Comparison of ENCODE assay signal across 24 mouse cellular contexts in genomic region chr6:31307899-31308298, GRCm38 (mm10).
DNase-seq lines count a peak whose midpoint lies in the region; ATAC-seq and TF ChIP-seq lines count a peak whose summit lies in the region.
"Had no signal": no experiment of that assay in that cellular context is flagged by ENCODE, and none has a peak within 500 bp of the region (broad histone marks: within the 10 kb centered on the region; RNA-seq: fewer than 3 reads in every experiment).

No protein-coding gene starts in this region.

- no peaks in the 10 kb centered on the region for H3K9me3 ChIP-seq in heart, embryonic 11.5 days (replicated peaks; ENCODE audit: control insufficient read depth, low read length)
- no peaks in the 10 kb centered on the region for H3K9me3 ChIP-seq in ES-Bruce4 (replicated peaks; ENCODE audit: control insufficient read depth, insufficient read depth, low read length, poor library complexity, severe bottlenecking)
- no peaks in the 10 kb centered on the region for H3K9me3 ChIP-seq in forebrain, embryonic 11.5 days (ENCODE audit: control insufficient read depth, low read length)
- no peaks in the 10 kb centered on the region for H3K9me3 ChIP-seq in midbrain, embryonic 15.5 days
- H3K9me3 ChIP-seq: forebrain, embryonic 10.5 days; heart, embryonic 12.5 days; heart, embryonic 15.5 days; hindbrain, embryonic 12.5 days; hindbrain, embryonic 15.5 days had no signal

- H3K4me1 ChIP-seq in heart, embryonic 11.5 days (ENCODE audit: control insufficient read depth, insufficient read depth, low read length) = no peaks in the 10 kb centered on the region
- no peaks in the 10 kb centered on the region for H3K4me1 ChIP-seq in ES-Bruce4 (ENCODE audit: control insufficient read depth, insufficient read depth, low read length)
- H3K4me1 ChIP-seq in forebrain, embryonic 11.5 days (replicated peaks; ENCODE audit: control insufficient read depth, insufficient read depth, low read length) = no peaks in the 10 kb centered on the region
- H3K4me1 ChIP-seq in midbrain, embryonic 15.5 days = no peaks in the 10 kb centered on the region
- H3K4me1 ChIP-seq: forebrain, embryonic 10.5 days; hindbrain, embryonic 12.5 days; hindbrain, embryonic 15.5 days had no signal

- TF ChIP-seq EP300 in ES-Bruce4 (IDR thresholded peaks at IDR 0.05; ENCODE audit: insufficient read depth, low read depth, low read length) = peak; percentile 91

- no peak for ATAC-seq in heart, embryonic 11.5 days (replicated peaks; ENCODE audit: insufficient number of reproducible peaks, low FRiP score, low TSS enrichment)
- no peak for ATAC-seq in forebrain, embryonic 11.5 days (replicated peaks; ENCODE audit: low FRiP score)
- no peak for ATAC-seq in midbrain, embryonic 15.5 days (replicated peaks)
- ATAC-seq: CD4-positive, CD25-positive, alpha-beta regulatory T cell, adult 4 months; forebrain, embryonic 14.5 days; forebrain, postnatal 0 days had no signal

- no peak overlapping the region for H3K27ac ChIP-seq in heart, embryonic 11.5 days (ENCODE audit: low read depth, low read length)
- H3K27ac ChIP-seq in ES-Bruce4 (ENCODE audit: insufficient read depth, low read length) = no peak overlapping the region
- H3K27ac ChIP-seq in forebrain, embryonic 11.5 days (ENCODE audit: low read depth, low read length) = no peak overlapping the region
- no peak overlapping the region for H3K27ac ChIP-seq in midbrain, embryonic 15.5 days
- H3K27ac ChIP-seq: forebrain, embryonic 10.5 days; gastrocnemius, adult 2 months; heart, embryonic 15.5 days; hindbrain, embryonic 12.5 days; hindbrain, embryonic 15.5 days had no signal

- peak; percentile 29 to 58 for DNase-seq in heart, adult 9 months (ENCODE audit: low spot score in 2 of 2)
- peak; percentile 41 to 44 for DNase-seq in kidney, postnatal 36 days
- no peak for DNase-seq in kidney, adult 18-20 months
- peak; percentile 57 for DNase-seq in R1 (ENCODE audit: low read depth, low spot score)
- no peak for DNase-seq in forebrain, embryonic 11.5 days (ENCODE audit: low spot score)
- DNase-seq: adrenal gland, postnatal 10 days; adrenal gland, postnatal 36 days; cerebellum, adult 18-20 months; cerebellum, adult 9-10 months; cerebellum, postnatal 14 days; forebrain, postnatal 0 days; gastrocnemius, adult 2 months; gastrocnemius, postnatal 14 days; heart, postnatal 10 days had no signal

- 19% methylated on average over 4 of the region's 4 CpGs for WGBS in heart, embryonic 11.5 days (ENCODE audit: insufficient replicate concordance)
- WGBS in forebrain, embryonic 11.5 days = 37% methylated on average over 4 of the region's 4 CpGs
- 33% methylated on average over 4 of the region's 4 CpGs for WGBS in midbrain, embryonic 15.5 days

- H3K4me3 ChIP-seq in heart, embryonic 11.5 days (ENCODE audit: low read depth, low read length) = no peak overlapping the region
- no peak overlapping the region for H3K4me3 ChIP-seq in ES-Bruce4 (ENCODE audit: low read depth, low read length)
- H3K4me3 ChIP-seq in forebrain, embryonic 11.5 days (ENCODE audit: low read depth, low read length) = no peak overlapping the region
- no peak overlapping the region for H3K4me3 ChIP-seq in midbrain, embryonic 15.5 days
- H3K4me3 ChIP-seq: forebrain, embryonic 10.5 days; gastrocnemius, adult 2 months; heart, embryonic 12.5 days; heart, embryonic 15.5 days; hindbrain, embryonic 12.5 days; hindbrain, embryonic 15.5 days had no signal

- H3K4me2 ChIP-seq in heart, embryonic 11.5 days = no peak overlapping the region
- H3K4me2 ChIP-seq in forebrain, embryonic 11.5 days (ENCODE audit: low read depth, low read length, severe bottlenecking) = no peak overlapping the region
- no peak overlapping the region for H3K4me2 ChIP-seq in midbrain, embryonic 15.5 days
- H3K4me2 ChIP-seq: heart, embryonic 12.5 days; heart, embryonic 15.5 days; hindbrain, embryonic 12.5 days; hindbrain, embryonic 15.5 days had no signal

- H3K9ac ChIP-seq in heart, embryonic 11.5 days (ENCODE audit: low read depth, low read length) = no peak overlapping the region
- no peak overlapping the region for H3K9ac ChIP-seq in ES-Bruce4 (ENCODE audit: low read depth, poor library complexity, severe bottlenecking)
- no peak overlapping the region for H3K9ac ChIP-seq in forebrain, embryonic 11.5 days (ENCODE audit: low read length)
- H3K9ac ChIP-seq in midbrain, embryonic 15.5 days = no peak overlapping the region
- H3K9ac ChIP-seq: forebrain, postnatal 0 days; heart, embryonic 12.5 days; heart, embryonic 15.5 days; hindbrain, embryonic 12.5 days; hindbrain, embryonic 15.5 days had no signal

- no peak for TF ChIP-seq POLR2A in ES-Bruce4 (IDR thresholded peaks at IDR 0.05; ENCODE audit: insufficient read depth, low read length)

- no peaks in the 10 kb centered on the region for H3K27me3 ChIP-seq in heart, embryonic 11.5 days (ENCODE audit: control insufficient read depth, insufficient read depth, low read length)
- no peaks in the 10 kb centered on the region for H3K27me3 ChIP-seq in ES-Bruce4 (ENCODE audit: control insufficient read depth, insufficient read depth, low read length, poor library complexity, severe bottlenecking)
- no peaks in the 10 kb centered on the region for H3K27me3 ChIP-seq in forebrain, embryonic 11.5 days (ENCODE audit: control insufficient read depth, insufficient read depth, low read length)
- H3K27me3 ChIP-seq in midbrain, embryonic 15.5 days (replicated peaks) = no peaks in the 10 kb centered on the region
- H3K27me3 ChIP-seq: heart, embryonic 12.5 days; heart, embryonic 15.5 days; hindbrain, embryonic 12.5 days; hindbrain, embryonic 15.5 days had no signal

- H3K36me3 ChIP-seq in heart, embryonic 11.5 days (ENCODE audit: control insufficient read depth, insufficient read depth, low read length) = no peaks in the 10 kb centered on the region
- H3K36me3 ChIP-seq in ES-Bruce4 (ENCODE audit: control insufficient read depth, insufficient read depth, low read length, poor library complexity, severe bottlenecking) = no peaks in the 10 kb centered on the region
- H3K36me3 ChIP-seq in forebrain, embryonic 11.5 days (ENCODE audit: control insufficient read depth, insufficient read depth, low read length) = no peaks in the 10 kb centered on the region
- no peaks in the 10 kb centered on the region for H3K36me3 ChIP-seq in midbrain, embryonic 15.5 days (replicated peaks)
- H3K36me3 ChIP-seq: forebrain, embryonic 10.5 days; heart, embryonic 12.5 days; heart, embryonic 15.5 days; hindbrain, embryonic 12.5 days; hindbrain, embryonic 15.5 days had no signal

- no peak for TF ChIP-seq CTCF in ES-Bruce4 (IDR thresholded peaks at IDR 0.05; ENCODE audit: low read depth, low read length)

Comparison
In these comparisons a context has a peak if more than half of its experiments do, and no peak if none do; other contexts are left out.
1. DNase-seq: peak in heart, adult 9 months (2 of 2), kidney, postnatal 36 days (2 of 2) and R1 (single experiment); none in kidney, adult 18-20 months (single experiment) and forebrain, embryonic 11.5 days (single experiment).